Mouse (Mus musculus): ENCODE measurements around the gene Nrip1. TPM values are rescaled to one million over a fixed set of nuclear protein-coding genes. Genes with fewer than 3 reads are reported as not detected.

Nrip1 gene
- total and polyA plus RNA-seq, 3 experiments, result not detected

- Histone ChIP-seq H3K4me2 (ENCODE audit: insufficient read depth, low read depth, poor library complexity, severe bottlenecking) (no peak overlapping the region), H3K4me1 (ENCODE audit: control insufficient read depth in 1 of 2, insufficient read depth in 2 of 2) (no peaks in the 10 kb centered on the region), H3K27me3 (replicated peaks) (no peaks in the 10 kb centered on the region), H3K79me2 (replicated peaks; ENCODE audit: control insufficient read depth, extremely low read depth, insufficient read depth, poor library complexity, severe bottlenecking) (no peaks in the 10 kb centered on the region), H3K27ac (ENCODE audit: insufficient read depth, low read depth) (no peak overlapping the region), H3K9me3 (replicated peaks; ENCODE audit: low read length) (peaks cover 72% of the 10 kb centered on the region), H3K9ac (ENCODE audit: insufficient read depth, low read depth) (no peak overlapping the region), H3K36me3 (replicated peaks in 1 of 2; ENCODE audit: control insufficient read depth in 1 of 2, insufficient read depth in 1 of 2, low read length in 1 of 2) (no peaks in the 10 kb centered on the region), H3K4me3 (replicated peaks in 1 of 3; ENCODE audit: low read depth in 2 of 3, low read length in 2 of 3, poor library complexity in 1 of 3) (no peak overlapping the region)
- dilution Hi-C loops (cut with MboI; ENCODE audit: extremely low pct_ligation_motif_present, extremely low pct_unique_long_range_greater_than_20kb, low sequenced_read_pairs) (no loop called here), in situ Hi-C loops (cut with MboI; ENCODE audit: low pct_ligation_motif_present, low pct_unique_long_range_greater_than_20kb, low sequenced_read_pairs) (no loop called here)
- no peak for DNase-seq (ENCODE audit: extremely low read depth)
- no peak for TF ChIP-seq SMC3 (IDR thresholded peaks at IDR 0.05; ENCODE audit: low read depth, low read length)
- no peak for TF ChIP-seq GABPA (IDR thresholded peaks at IDR 0.05; ENCODE audit: insufficient replicate concordance, low read depth, low read length)
- TF ChIP-seq CTCF (conservative IDR thresholded peaks at IDR 0.05 in 1 of 2, IDR thresholded peaks at IDR 0.05 in 1 of 2; ENCODE audit: low read depth in 2 of 2, low read length in 2 of 2), result no peak
- no peak for TF ChIP-seq POLR2A (IDR thresholded peaks at IDR 0.05; ENCODE audit: low read depth, low read length)
- no peak for TF ChIP-seq CHD1 (IDR thresholded peaks at IDR 0.05; ENCODE audit: low read depth, low read length)
- no peak for TF ChIP-seq ELF1 (IDR thresholded peaks at IDR 0.05; ENCODE audit: low read depth, low read length)
Observed at GRCm38 (mm10) chr16:76324411-76325314, 49.0 kb downstream of the Nrip1 start.

GRCm38 (mm10) chr16:76323594-76324307, 49.9 kb downstream of the Nrip1 start:
- no peak for DNase-seq (ENCODE audit: extremely low read depth)
- H3K27me3 ChIP-seq (replicated peaks), result no peaks in the 10 kb centered on the region
- dilution Hi-C loops (cut with MboI; ENCODE audit: extremely low pct_ligation_motif_present, extremely low pct_unique_long_range_greater_than_20kb, low sequenced_read_pairs) (no loop called here), in situ Hi-C loops (cut with MboI; ENCODE audit: low pct_ligation_motif_present, low pct_unique_long_range_greater_than_20kb, low sequenced_read_pairs) (no loop called here)
- no peaks in the 10 kb centered on the region for H3K36me3 ChIP-seq (replicated peaks in 1 of 2; ENCODE audit: control insufficient read depth in 1 of 2, insufficient read depth in 1 of 2, low read length in 1 of 2)
- H3K9ac ChIP-seq (ENCODE audit: insufficient read depth, low read depth), result no peak overlapping the region
- no peak for TF ChIP-seq MAX (IDR thresholded peaks at IDR 0.05; ENCODE audit: low read length)
- TF ChIP-seq RCOR1 (conservative IDR thresholded peaks at IDR 0.05; ENCODE audit: low read depth, low read length), result no peak
- no peak for TF ChIP-seq KAT2A (IDR thresholded peaks at IDR 0.05; ENCODE audit: insufficient replicate concordance, low read length)
- no peak for TF ChIP-seq E2F4 (IDR thresholded peaks at IDR 0.05; ENCODE audit: insufficient replicate concordance, low read depth, low read length)
- TF ChIP-seq NRF1 (IDR thresholded peaks at IDR 0.05; ENCODE audit: low read depth, low read length), result no peak
- no peak for TF ChIP-seq POLR2A (IDR thresholded peaks at IDR 0.05; ENCODE audit: low read depth, low read length)
- TF ChIP-seq MAFK (IDR thresholded peaks at IDR 0.05; ENCODE audit: insufficient replicate concordance, low read length), result no peak
- TF ChIP-seq ZC3H11A (IDR thresholded peaks at IDR 0.05; ENCODE audit: low read depth, low read length), result no peak
- no peak for TF ChIP-seq POLR2AphosphoS2 (IDR thresholded peaks at IDR 0.05; ENCODE audit: low read depth, low read length)
- TF ChIP-seq UBTF (IDR thresholded peaks at IDR 0.05; ENCODE audit: low read depth, low read length), result no peak
- TF ChIP-seq JUN (IDR thresholded peaks at IDR 0.05; ENCODE audit: insufficient read depth, low read depth, low read length), result no peak
- no peak for TF ChIP-seq ELF1 (IDR thresholded peaks at IDR 0.05; ENCODE audit: low read depth, low read length)
- TF ChIP-seq JUND (conservative IDR thresholded peaks at IDR 0.05; ENCODE audit: low read depth, low read length), result no peak
- H3K4me2 ChIP-seq (ENCODE audit: insufficient read depth, low read depth, poor library complexity, severe bottlenecking), result no peak overlapping the region
- H3K27ac ChIP-seq (ENCODE audit: insufficient read depth, low read depth), result no peak overlapping the region
- H3K79me2 ChIP-seq (replicated peaks; ENCODE audit: control insufficient read depth, extremely low read depth, insufficient read depth, poor library complexity, severe bottlenecking), result no peaks in the 10 kb centered on the region
- no peaks in the 10 kb centered on the region for H3K4me1 ChIP-seq (ENCODE audit: control insufficient read depth in 1 of 2, insufficient read depth in 2 of 2)
- H3K9me3 ChIP-seq (replicated peaks; ENCODE audit: low read length), result peaks cover 73% of the 10 kb centered on the region
- no peak overlapping the region for H3K4me3 ChIP-seq (replicated peaks in 1 of 3; ENCODE audit: low read depth in 2 of 3, low read length in 2 of 3, poor library complexity in 1 of 3)

Data from CH12.LX (cell line).